Mouse (Mus musculus): ENCODE data around the gene Myog.

- TF ChIP-seq CTCF (IDR thresholded peaks at IDR 0.05; ENCODE audit: low read depth, low read length) (no peak), POLR2A (IDR thresholded peaks at IDR 0.05; ENCODE audit: borderline replicate concordance, low read depth, low read length) (no peak)
Observed at GRCm38 (mm10) chr1:134292601-134293000, 2.8 kb downstream of the Myog start.

All from bone marrow macrophage, adult 2 months (primary cell).